Mouse (Mus musculus) small intestine, adult 2 months (tissue): ENCODE data around the gene Mrgprh.

ENCODE experiments used
- CTCF ChIP-seq: fragments of 200-500 bp; IDR thresholded peaks from 2 replicates; pipeline ENCODE4 v1.5.1; 2012; ENCODE audit warnings: low read depth, mild to moderate bottlenecking, control low read depth, inconsistent platforms, low read length, moderate library complexity, mixed read lengths; ENCODE audit not compliant: insufficient replicate concordance, insufficient read length; ENCODE audit errors: extremely low read depth
- POLR2A ChIP-seq: fragments of 200-500 bp; IDR thresholded peaks from 2 replicates; pipeline ENCODE4 v1.6.1; 2012; ENCODE audit warnings: low read depth, mild to moderate bottlenecking, control low read depth, inconsistent platforms, low read length, moderate library complexity

DNA sequence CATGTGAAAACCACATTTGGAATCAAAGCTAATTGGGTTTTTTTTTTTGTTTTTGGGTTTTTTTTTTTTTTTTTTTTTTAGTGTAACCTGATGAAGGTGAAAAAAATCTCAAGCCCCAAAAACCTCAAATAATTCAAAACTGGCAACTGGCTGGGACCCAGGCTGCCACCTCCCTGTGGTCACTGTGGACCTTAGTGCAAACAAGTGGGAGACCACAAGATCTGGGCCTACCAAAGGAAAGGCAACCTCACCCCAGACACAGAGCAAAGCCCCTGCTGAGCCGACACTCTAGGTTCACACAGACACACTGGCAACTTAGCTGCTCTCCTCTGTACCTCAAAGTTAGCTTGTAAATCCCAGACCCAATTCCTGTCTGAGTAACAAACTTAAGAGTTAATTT is 28.5 kb downstream of the Mrgprh start:
- TF ChIP-seq CTCF (no peak), POLR2A (no peak)
